Mouse (Mus musculus) 3T3-L1 (cell line): ENCODE measurements around the gene Endov.

ENCODE experiments used
- DNase-seq: peaks from one replicate; pipeline ENCODE4 v3.0.0-alpha.2; 2015; ENCODE audit warnings: low read depth, low spot score

Endov gene

GRCm38 (mm10) chr11:119490861-119491689 is at the start of gene Endov:
TSS of gene Endov (plus strand) at chr11:119491347.
- DNase-seq: peak; percentile 97

- DNase-seq: peak; percentile 11
These were observed 48.9 kb upstream of the Endov start for GRCm38 (mm10) chr11:119442199-119442598.

- no peak for DNase-seq
These were observed 47.7 kb upstream of the Endov start for GRCm38 (mm10) chr11:119443442-119443841.

GRCm38 (mm10) chr11:119456097-119456496 is 35.0 kb upstream of the Endov start:
- DNase-seq: no peak

- DNase-seq: no peak
These were observed 13.3 kb upstream of the Endov start for GRCm38 (mm10) chr11:119477876-119478275.

- DNase-seq: no peak
These were observed 542 bp downstream of the Endov start for GRCm38 (mm10) chr11:119491690-119492087.

GRCm38 (mm10) chr11:119492830-119493229 is 1.7 kb downstream of the Endov start:
- peak; percentile 52 for DNase-seq

- DNase-seq: no peak
These were observed 2.4 kb downstream of the Endov start for GRCm38 (mm10) chr11:119493516-119493915.

GRCm38 (mm10) chr11:119496147-119496546 is 5.0 kb downstream of the Endov start:
- DNase-seq: no peak

GRCm38 (mm10) chr11:119497451-119497850 is 6.3 kb downstream of the Endov start:
- no peak for DNase-seq

- DNase-seq: no peak
These were observed 8.2 kb downstream of the Endov start for GRCm38 (mm10) chr11:119499297-119499696.

- DNase-seq: no peak
These were observed 8.9 kb downstream of the Endov start for GRCm38 (mm10) chr11:119500011-119500410.

GRCm38 (mm10) chr11:119503675-119504074 is 12.5 kb downstream of the Endov start:
- DNase-seq: peak; percentile 81

GRCm38 (mm10) chr11:119506386-119506785 is 15.2 kb downstream of the Endov start:
- DNase-seq: no peak

GRCm38 (mm10) chr11:119507772-119508171 is 16.6 kb downstream of the Endov start:
- no peak for DNase-seq

- DNase-seq: no peak
These were observed 18.1 kb downstream of the Endov start for GRCm38 (mm10) chr11:119509165-119509776.

GRCm38 (mm10) chr11:119513038-119513659 is 22.0 kb downstream of the Endov start:
- DNase-seq: no peak

GRCm38 (mm10) chr11:119514108-119514860 is 23.1 kb downstream of the Endov start:
- no peak for DNase-seq

- no peak for DNase-seq
These were observed 24.0 kb downstream of the Endov start for GRCm38 (mm10) chr11:119514967-119515636.

GRCm38 (mm10) chr11:119515823-119516676 is 24.9 kb downstream of the Endov start:
- DNase-seq: no peak
